Mouse (Mus musculus): Measurements from ENCODE around the gene Slc25a47. TPM values are rescaled to one million over a fixed set of nuclear protein-coding genes. Genes with fewer than 3 reads are reported as not detected.

The Slc25a47 gene
- polyA plus RNA-seq, 1 experiment, result 26.1 TPM

- 92% methylated on average over 7 of the region's 7 CpGs for WGBS
- Histone ChIP-seq H3K4me1 (replicated peaks; ENCODE audit: control insufficient read depth, insufficient read depth, low read length) (peaks cover 2% of the 10 kb centered on the region), H3K4me3 (ENCODE audit: control insufficient read depth, insufficient read depth, low read length) (no peak overlapping the region), H3K36me3 (ENCODE audit: control insufficient read depth, insufficient read depth, low read length) (peaks cover 34% of the 10 kb centered on the region), H3K27me3 (ENCODE audit: control insufficient read depth, insufficient read depth, low read length) (no peaks in the 10 kb centered on the region), H3K27ac (ENCODE audit: control insufficient read depth, insufficient read depth, low read length) (no peak overlapping the region)
- DNase-seq, result no peak
- no peak for TF ChIP-seq CTCF (IDR thresholded peaks at IDR 0.05; ENCODE audit: borderline replicate concordance, control insufficient read depth, extremely low read depth, insufficient read depth, low read length, poor library complexity)
- no peak for TF ChIP-seq POLR2A (IDR thresholded peaks at IDR 0.05; ENCODE audit: control insufficient read depth, extremely low read depth, insufficient read depth, low read length, poor library complexity)
Observed at GRCm38 (mm10) chr12:108810309-108810708, 25.5 kb upstream of the Slc25a47 start.

GRCm38 (mm10) chr12:108811133-108811532 is 24.7 kb upstream of the Slc25a47 start:
- 15% methylated on average over 2 of the region's 2 CpGs for WGBS
- peak; percentile 44 for DNase-seq

GRCm38 (mm10) chr12:108812463-108812862 is 23.4 kb upstream of the Slc25a47 start:
- no peak overlapping the region for H3K27ac ChIP-seq (ENCODE audit: control insufficient read depth, insufficient read depth, low read length)
- H3K36me3 ChIP-seq (ENCODE audit: control insufficient read depth, insufficient read depth, low read length), result peaks cover 39% of the 10 kb centered on the region
- DNase-seq, result no peak
- no peak overlapping the region for H3K4me3 ChIP-seq (ENCODE audit: control insufficient read depth, insufficient read depth, low read length)
- no peaks in the 10 kb centered on the region; the same call in 1 of the 2 replicates for H3K4me1 ChIP-seq (replicated peaks; ENCODE audit: control insufficient read depth, insufficient read depth, low read length)
- no peaks in the 10 kb centered on the region for H3K27me3 ChIP-seq (ENCODE audit: control insufficient read depth, insufficient read depth, low read length)
- WGBS, result 93% methylated on average over 6 of the region's 6 CpGs
- TF ChIP-seq CTCF (IDR thresholded peaks at IDR 0.05; ENCODE audit: borderline replicate concordance, control insufficient read depth, extremely low read depth, insufficient read depth, low read length, poor library complexity), result no peak

More at GRCm38 (mm10) chr12:108811133-108811532, 24.7 kb upstream of the Slc25a47 start:
- no peaks in the 10 kb centered on the region; the same call in 1 of the 2 replicates for H3K4me1 ChIP-seq (replicated peaks; ENCODE audit: control insufficient read depth, insufficient read depth, low read length)
- H3K27ac ChIP-seq (ENCODE audit: control insufficient read depth, insufficient read depth, low read length), result no peak overlapping the region
- TF ChIP-seq CTCF (IDR thresholded peaks at IDR 0.05; ENCODE audit: borderline replicate concordance, control insufficient read depth, extremely low read depth, insufficient read depth, low read length, poor library complexity) (no peak), POLR2A (IDR thresholded peaks at IDR 0.05; ENCODE audit: control insufficient read depth, extremely low read depth, insufficient read depth, low read length, poor library complexity) (no peak)
- no peaks in the 10 kb centered on the region for H3K27me3 ChIP-seq (ENCODE audit: control insufficient read depth, insufficient read depth, low read length)
- H3K36me3 ChIP-seq (ENCODE audit: control insufficient read depth, insufficient read depth, low read length), result peaks cover 36% of the 10 kb centered on the region
- no peak overlapping the region for H3K4me3 ChIP-seq (ENCODE audit: control insufficient read depth, insufficient read depth, low read length)

GRCm38 (mm10) chr12:108814470-108814869 is 21.4 kb upstream of the Slc25a47 start:
- H3K36me3 ChIP-seq (ENCODE audit: control insufficient read depth, insufficient read depth, low read length), result peaks cover 33% of the 10 kb centered on the region
- no peak for DNase-seq
- no peak overlapping the region for H3K4me3 ChIP-seq (ENCODE audit: control insufficient read depth, insufficient read depth, low read length)
- H3K4me1 ChIP-seq (replicated peaks; ENCODE audit: control insufficient read depth, insufficient read depth, low read length), result no peaks in the 10 kb centered on the region; the same call in 1 of the 2 replicates
- 96% methylated on average over 6 of the region's 6 CpGs for WGBS
- no peaks in the 10 kb centered on the region for H3K27me3 ChIP-seq (ENCODE audit: control insufficient read depth, insufficient read depth, low read length)
- H3K27ac ChIP-seq (ENCODE audit: control insufficient read depth, insufficient read depth, low read length), result no peak overlapping the region
- TF ChIP-seq POLR2A (IDR thresholded peaks at IDR 0.05; ENCODE audit: control insufficient read depth, extremely low read depth, insufficient read depth, low read length, poor library complexity) (no peak), CTCF (IDR thresholded peaks at IDR 0.05; ENCODE audit: borderline replicate concordance, control insufficient read depth, extremely low read depth, insufficient read depth, low read length, poor library complexity) (no peak)

- no peak for DNase-seq
- Histone ChIP-seq H3K27ac (ENCODE audit: control insufficient read depth, insufficient read depth, low read length) (no peak overlapping the region), H3K4me3 (ENCODE audit: control insufficient read depth, insufficient read depth, low read length) (no peak overlapping the region), H3K36me3 (ENCODE audit: control insufficient read depth, insufficient read depth, low read length) (peaks cover 32% of the 10 kb centered on the region), H3K4me1 (replicated peaks; ENCODE audit: control insufficient read depth, insufficient read depth, low read length) (no peaks in the 10 kb centered on the region), H3K27me3 (ENCODE audit: control insufficient read depth, insufficient read depth, low read length) (no peaks in the 10 kb centered on the region)
- no peak for TF ChIP-seq CTCF (IDR thresholded peaks at IDR 0.05; ENCODE audit: borderline replicate concordance, control insufficient read depth, extremely low read depth, insufficient read depth, low read length, poor library complexity)
- TF ChIP-seq POLR2A (IDR thresholded peaks at IDR 0.05; ENCODE audit: control insufficient read depth, extremely low read depth, insufficient read depth, low read length, poor library complexity), result no peak
- WGBS, result 93% methylated on average over 11 of the region's 11 CpGs
Observed at GRCm38 (mm10) chr12:108816569-108816968, 19.3 kb upstream of the Slc25a47 start.

GRCm38 (mm10) chr12:108820461-108820860 is 15.4 kb upstream of the Slc25a47 start:
- TF ChIP-seq CTCF (IDR thresholded peaks at IDR 0.05; ENCODE audit: borderline replicate concordance, control insufficient read depth, extremely low read depth, insufficient read depth, low read length, poor library complexity) (no peak), POLR2A (IDR thresholded peaks at IDR 0.05; ENCODE audit: control insufficient read depth, extremely low read depth, insufficient read depth, low read length, poor library complexity) (no peak)
- Histone ChIP-seq H3K36me3 (ENCODE audit: control insufficient read depth, insufficient read depth, low read length) (peaks cover 20% of the 10 kb centered on the region), H3K4me1 (replicated peaks; ENCODE audit: control insufficient read depth, insufficient read depth, low read length) (no peaks in the 10 kb centered on the region), H3K4me3 (ENCODE audit: control insufficient read depth, insufficient read depth, low read length) (no peak overlapping the region), H3K27me3 (ENCODE audit: control insufficient read depth, insufficient read depth, low read length) (no peaks in the 10 kb centered on the region), H3K27ac (ENCODE audit: control insufficient read depth, insufficient read depth, low read length) (no peak overlapping the region)
- no peak for DNase-seq
- WGBS, result 96% methylated on average over 4 of the region's 4 CpGs

- peaks cover 5% of the 10 kb centered on the region for H3K36me3 ChIP-seq (ENCODE audit: control insufficient read depth, insufficient read depth, low read length)
- 89% methylated on average over 8 of the region's 8 CpGs for WGBS
- no peak for TF ChIP-seq CTCF (IDR thresholded peaks at IDR 0.05; ENCODE audit: borderline replicate concordance, control insufficient read depth, extremely low read depth, insufficient read depth, low read length, poor library complexity)
Observed at GRCm38 (mm10) chr12:108823036-108823435, 12.8 kb upstream of the Slc25a47 start.

More at GRCm38 (mm10) chr12:108823036-108823435, 12.8 kb upstream of the Slc25a47 start:
- Histone ChIP-seq H3K27me3 (ENCODE audit: control insufficient read depth, insufficient read depth, low read length) (no peaks in the 10 kb centered on the region), H3K4me3 (ENCODE audit: control insufficient read depth, insufficient read depth, low read length) (no peak overlapping the region), H3K4me1 (replicated peaks; ENCODE audit: control insufficient read depth, insufficient read depth, low read length) (no peaks in the 10 kb centered on the region), H3K27ac (ENCODE audit: control insufficient read depth, insufficient read depth, low read length) (no peak overlapping the region)
- no peak for DNase-seq

All from thymus, adult 2 months (tissue).